In the genomic region with DNA sequence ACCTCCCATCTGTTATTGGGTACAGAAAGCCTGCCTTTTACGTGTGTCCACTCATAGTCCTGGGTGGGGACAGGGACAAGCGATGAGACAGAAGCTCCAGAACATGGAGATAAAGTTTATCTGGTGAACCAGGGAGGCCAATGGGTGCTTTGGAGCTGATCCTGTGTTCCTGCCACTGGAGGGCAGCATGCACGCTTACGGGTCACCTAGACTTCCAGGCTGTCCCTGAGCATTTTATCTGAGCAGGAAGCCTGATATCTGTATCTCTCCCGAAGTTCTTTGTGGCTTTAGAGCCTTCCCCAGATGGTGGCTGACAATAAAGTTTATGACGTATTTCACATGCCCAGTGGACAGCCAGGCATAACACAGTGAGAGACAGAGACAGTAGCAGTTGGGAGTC, we compare ENCODE assay signal across 10 mouse cellular contexts. TPM values are rescaled to one million over a fixed set of nuclear protein-coding genes. Genes with fewer than 3 reads are reported as not detected.
DNase-seq lines count a peak whose midpoint lies in the region; ATAC-seq and TF ChIP-seq lines count a peak whose summit lies in the region.
"Had no signal": no experiment of that assay in that cellular context is flagged by ENCODE, and none has a peak within 500 bp of the region (broad histone marks: within the 10 kb centered on the region; RNA-seq: fewer than 3 reads in every experiment).

No protein-coding gene starts in this region.

- peaks cover 7 to 11% of the 10 kb centered on the region in 2 experiments for H3K36me3 ChIP-seq in MEL (ENCODE audit: control insufficient read depth in 1 of 2, insufficient read depth in 2 of 2, low read length in 2 of 2)
- H3K36me3 ChIP-seq in hindbrain, embryonic 13.5 days = no peaks in the 10 kb centered on the region
- no peaks in the 10 kb centered on the region for H3K36me3 ChIP-seq in limb, embryonic 10.5 days
- H3K36me3 ChIP-seq: limb, embryonic 15.5 days had no signal

- TF ChIP-seq POLR2A in MEL (IDR thresholded peaks at IDR 0.05; ENCODE audit: control insufficient read depth in 1 of 2, insufficient read depth in 1 of 2, low read depth in 1 of 2, low read length in 2 of 2, poor library complexity in 1 of 2) = no peak
- TF ChIP-seq POLR2A in brain, embryonic 14.5 days (IDR thresholded peaks at IDR 0.05; ENCODE audit: borderline replicate concordance, extremely low read depth, insufficient read depth, insufficient read length, poor library complexity, severe bottlenecking) = no peak

- peak; percentile 55 for TF ChIP-seq RAD21 in MEL (IDR thresholded peaks at IDR 0.05; ENCODE audit: low read depth, low read length)

- WGBS in hindbrain, embryonic 13.5 days = 49% methylated on average over 6 of the region's 6 CpGs
- 44% methylated on average over 6 of the region's 6 CpGs for WGBS in limb, embryonic 10.5 days

- H3K4me2 ChIP-seq in hindbrain, embryonic 13.5 days = no peak overlapping the region
- H3K4me2 ChIP-seq: limb, embryonic 15.5 days had no signal

- no peak overlapping the region for H3K9ac ChIP-seq in MEL (ENCODE audit: control insufficient read depth, low read depth, low read length, poor library complexity, severe bottlenecking)
- no peak overlapping the region for H3K9ac ChIP-seq in hindbrain, embryonic 13.5 days
- H3K9ac ChIP-seq: limb, embryonic 15.5 days had no signal

- ATAC-seq in hindbrain, embryonic 13.5 days (ENCODE audit: low FRiP score) = 0 out of 2 replicates have a peak, but pooled peaks have one; percentile 37
- peak; percentile 2; the same call in 1 of the 2 replicates for ATAC-seq in monocyte, adult 5-6 weeks (replicated peaks; ENCODE audit: insufficient number of reproducible peaks, low FRiP score, low TSS enrichment, poor library complexity, severe bottlenecking)

- no peaks in the 10 kb centered on the region for H3K9me3 ChIP-seq in MEL (replicated peaks; ENCODE audit: insufficient read depth, low read length)
- no peaks in the 10 kb centered on the region for H3K9me3 ChIP-seq in hindbrain, embryonic 13.5 days
- H3K9me3 ChIP-seq in limb, embryonic 10.5 days (replicated peaks) = no peaks in the 10 kb centered on the region
- H3K9me3 ChIP-seq: limb, embryonic 15.5 days had no signal

- H3K4me3 ChIP-seq in MEL (ENCODE audit: control insufficient read depth in 1 of 2, insufficient read depth in 1 of 2, low read depth in 2 of 2, low read length in 2 of 2) = no peak overlapping the region
- no peak overlapping the region for H3K4me3 ChIP-seq in hindbrain, embryonic 13.5 days
- no peak overlapping the region for H3K4me3 ChIP-seq in limb, embryonic 10.5 days
- H3K4me3 ChIP-seq: erythroblast, embryonic 14.5 days; limb, embryonic 15.5 days had no signal

- H3K27me3 ChIP-seq in MEL (ENCODE audit: control insufficient read depth in 1 of 2, insufficient read depth in 2 of 2, low read length in 2 of 2) = no peaks in the 10 kb centered on the region
- H3K27me3 ChIP-seq in hindbrain, embryonic 13.5 days = no peaks in the 10 kb centered on the region
- H3K27me3 ChIP-seq in limb, embryonic 10.5 days (ENCODE audit: low read depth, poor library complexity, severe bottlenecking) = peaks cover 6% of the 10 kb centered on the region; the same call in 1 of the 2 replicates
- H3K27me3 ChIP-seq: limb, embryonic 15.5 days had no signal

- H3K4me1 ChIP-seq in MEL (ENCODE audit: control insufficient read depth in 1 of 2, insufficient read depth in 2 of 2, low read length in 2 of 2) = peaks cover 2 to 14% of the 10 kb centered on the region in 2 experiments; a peak in 3 of 4 replicates
- H3K4me1 ChIP-seq in hindbrain, embryonic 13.5 days (replicated peaks) = no peaks in the 10 kb centered on the region
- peaks cover 16% of the 10 kb centered on the region for H3K4me1 ChIP-seq in limb, embryonic 10.5 days

- H3K79me2 ChIP-seq in MEL (ENCODE audit: control insufficient read depth, insufficient read depth, low read length, poor library complexity) = no peaks in the 10 kb centered on the region

- TF ChIP-seq CTCF in MEL (IDR thresholded peaks at IDR 0.05 in 2 of 3, conservative IDR thresholded peaks at IDR 0.05 in 1 of 3; ENCODE audit: control insufficient read depth in 1 of 3, insufficient read depth in 1 of 3, low read depth in 2 of 3, low read length in 3 of 3, poor library complexity in 1 of 3, severe bottlenecking in 1 of 3) = peak; percentile 52 to 80 (median 70)
- TF ChIP-seq CTCF in brain, embryonic 14.5 days (IDR thresholded peaks at IDR 0.05; ENCODE audit: borderline replicate concordance, extremely low read depth, insufficient read depth, insufficient read length) = peak; percentile 77

- TF ChIP-seq EP300 in MEL (IDR thresholded peaks at IDR 0.05; ENCODE audit: low read depth in 1 of 2, low read length in 2 of 2) = peak; percentile 66 to 71

- peak; percentile 64 for DNase-seq in layer of hippocampus, adult 11-12 months (ENCODE audit: low spot score)
- DNase-seq in layer of hippocampus, adult 9-10 months (ENCODE audit: low spot score) = no peak
- peak; percentile 61 for DNase-seq in MEL (ENCODE audit: low read depth, low spot score)
- peak; percentile 65 for DNase-seq in brain, embryonic 14.5 days (ENCODE audit: low read depth)
- DNase-seq in limb, embryonic 10.5 days (ENCODE audit: low spot score) = peak; percentile 43
- DNase-seq in gastrocnemius, postnatal 25 days = no peak

- peak overlapping the region; percentile 39; the same call in 1 of the 2 replicates for H3K27ac ChIP-seq in MEL (ENCODE audit: control insufficient read depth, low read depth, low read length)
- H3K27ac ChIP-seq in hindbrain, embryonic 13.5 days = no peak overlapping the region
- H3K27ac ChIP-seq in limb, embryonic 10.5 days = no peak overlapping the region

TF ChIP-seq in MEL, 35 proteins besides CTCF, POLR2A, EP300 and RAD21:
- TF ChIP-seq ZC3H11A (IDR thresholded peaks at IDR 0.05; ENCODE audit: low read depth, low read length) (peak; percentile 43), MAZ (IDR thresholded peaks at IDR 0.05; ENCODE audit: low read depth, low read length) (no peak), NRF1 (IDR thresholded peaks at IDR 0.05; ENCODE audit: insufficient read depth, low read depth, low read length, poor library complexity, severe bottlenecking) (0 out of 2 replicates have a peak, but pooled peaks have one; percentile 21), BHLHE40 (IDR thresholded peaks at IDR 0.05; ENCODE audit: borderline replicate concordance, low read depth, low read length) (no peak), MEF2A (IDR thresholded peaks at IDR 0.05; ENCODE audit: extremely low read depth, insufficient replicate concordance, low read depth, low read length, poor library complexity, severe bottlenecking) (no peak), MXI1 (IDR thresholded peaks at IDR 0.05; ENCODE audit: low read depth, low read length) (0 out of 2 replicates have a peak, but pooled peaks have one; percentile 33), NELFE (IDR thresholded peaks at IDR 0.05; ENCODE audit: low read depth, low read length) (no peak), MAFK (IDR thresholded peaks at IDR 0.05; ENCODE audit: borderline replicate concordance, low read depth, low read length) (no peak), GATA1 (IDR thresholded peaks at IDR 0.05; ENCODE audit: low read depth, low read length) (peak; percentile 78), ZNF384 (IDR thresholded peaks at IDR 0.05; ENCODE audit: low read depth, low read length) (no peak), ZMIZ1 (IDR thresholded peaks at IDR 0.05; ENCODE audit: low read depth, low read length) (no peak), SMC3 (IDR thresholded peaks at IDR 0.05; ENCODE audit: low read depth, low read length) (peak; percentile 70), USF1 (IDR thresholded peaks at IDR 0.05; ENCODE audit: low read depth, low read length) (no peak), ELF1 (IDR thresholded peaks at IDR 0.05; ENCODE audit: low read depth, low read length) (no peak), RCOR1 (IDR thresholded peaks at IDR 0.05; ENCODE audit: low read depth, low read length) (peak; percentile 33; the same call in 1 of the 2 replicates), UBTF (IDR thresholded peaks at IDR 0.05; ENCODE audit: borderline replicate concordance, insufficient read depth, low read depth, low read length) (no peak), E2F4 (IDR thresholded peaks at IDR 0.05; ENCODE audit: borderline replicate concordance, low read depth, low read length) (no peak), JUND (IDR thresholded peaks at IDR 0.05; ENCODE audit: low read depth, low read length) (no peak), SIN3A (IDR thresholded peaks at IDR 0.05; ENCODE audit: low read length) (peak; percentile 47), TCF12 (IDR thresholded peaks at IDR 0.05; ENCODE audit: low read depth, low read length) (peak; percentile 74), CHD1 (IDR thresholded peaks at IDR 0.05; ENCODE audit: low read depth, low read length) (no peak), USF2 (IDR thresholded peaks at IDR 0.05; ENCODE audit: borderline replicate concordance in 1 of 2, insufficient read depth in 1 of 2, low read depth in 1 of 2, low read length in 2 of 2) (no peak), KAT2A (conservative IDR thresholded peaks at IDR 0.05; ENCODE audit: low read depth, low read length) (no peak), HCFC1 (IDR thresholded peaks at IDR 0.05; ENCODE audit: low read depth, low read length) (no peak), MAX (IDR thresholded peaks at IDR 0.05; ENCODE audit: low read length) (no peak), TAL1 (IDR thresholded peaks at IDR 0.05; ENCODE audit: low read length) (0 out of 2 replicates have a peak, but pooled peaks have one; percentile 14), ETS1 (IDR thresholded peaks at IDR 0.05; ENCODE audit: low read depth, low read length) (peak; percentile 87), GABPA (IDR thresholded peaks at IDR 0.05; ENCODE audit: low read depth, low read length) (no peak), TBP (IDR thresholded peaks at IDR 0.05; ENCODE audit: low read depth, low read length) (no peak), POLR2AphosphoS5 (IDR thresholded peaks at IDR 0.05; ENCODE audit: borderline replicate concordance, low read depth, low read length) (no peak), POLR2AphosphoS2 (IDR thresholded peaks at IDR 0.05; ENCODE audit: low read length) (no peak), MYC (IDR thresholded peaks at IDR 0.05; ENCODE audit: low read depth, low read length) (no peak)

RNA-seq across cellular contexts. Expression of a gene that starts 41.2 kb away (rescaled TPM):
- total RNA-seq in MEL (2012; rRNA removed) = 83.2 and 101 TPM in 2 replicates
- 10 to 100 TPM; 50.2 to 98.2 TPM for polyA plus RNA-seq in MEL (2012; ENCODE audit: insufficient read depth in 1 of 2, insufficient read length in 2 of 2, low read depth in 1 of 2, low replicate concordance in 2 of 2, missing spikeins in 1 of 2)
- polyA plus RNA-seq in brain, embryonic 14.5 days (2012; rRNA removed) = 3.0 and 3.7 TPM in 2 replicates
- 1.9 and 2.2 TPM in 2 replicates for polyA plus RNA-seq in hindbrain, embryonic 13.5 days (2015; fragmentation: Nextera tagmentation; extraction: Ambion mirVana)
- 4.5 TPM in 2 replicates for polyA plus RNA-seq in limb, embryonic 10.5 days (2016; fragmentation: Nextera tagmentation; extraction: Ambion mirVana)
- 1.0 to 5.1 TPM (median 3.0 TPM) in 3 replicates for total RNA-seq in monocyte, adult 5-6 weeks (2017)
- total RNA-seq in gastrocnemius, postnatal 25 days (2021) = 10 to 100 TPM; 21.6 to 22.6 TPM

Comparison
In these comparisons a context has a peak if more than half of its experiments do, and no peak if none do; other contexts are left out.
1. DNase-seq: peak in layer of hippocampus, adult 11-12 months (single experiment), MEL (single experiment), brain, embryonic 14.5 days (single experiment) and limb, embryonic 10.5 days (single experiment); none in layer of hippocampus, adult 9-10 months (single experiment) and gastrocnemius, postnatal 25 days (single experiment).